Mouse (Mus musculus) liver, adult (tissue): ENCODE measurements around the gene Stx8.

Experiments used
- GATA4 ChIP-seq: IDR thresholded peaks from 2 replicates; pipeline ENCODE4 v1.6.1; 2014; ENCODE audit warnings: mild to moderate bottlenecking, low read length; ENCODE audit not compliant: insufficient replicate concordance

Stx8 gene

DNA sequence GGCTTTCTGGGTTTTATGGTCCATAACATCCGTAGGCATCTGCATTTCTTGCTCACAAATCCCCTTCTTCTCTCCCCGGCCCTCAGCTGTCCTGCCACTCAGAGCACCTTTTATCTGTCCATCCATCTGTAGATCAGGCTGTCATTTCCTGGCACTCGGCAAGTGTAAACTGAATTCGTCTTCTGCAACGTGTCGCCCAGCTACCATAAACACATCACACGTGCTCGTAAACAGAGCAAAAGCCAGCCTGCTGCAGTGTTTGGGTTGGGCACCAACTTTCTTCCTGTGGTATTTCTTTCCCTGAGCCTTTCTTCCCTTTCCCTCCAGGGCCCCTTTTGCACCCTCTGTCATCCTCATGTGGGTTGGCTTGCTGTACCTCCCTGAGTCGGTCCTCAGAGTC lies 169.4 kb downstream of the Stx8 start:
- TF ChIP-seq GATA4, result no peak

DNA sequence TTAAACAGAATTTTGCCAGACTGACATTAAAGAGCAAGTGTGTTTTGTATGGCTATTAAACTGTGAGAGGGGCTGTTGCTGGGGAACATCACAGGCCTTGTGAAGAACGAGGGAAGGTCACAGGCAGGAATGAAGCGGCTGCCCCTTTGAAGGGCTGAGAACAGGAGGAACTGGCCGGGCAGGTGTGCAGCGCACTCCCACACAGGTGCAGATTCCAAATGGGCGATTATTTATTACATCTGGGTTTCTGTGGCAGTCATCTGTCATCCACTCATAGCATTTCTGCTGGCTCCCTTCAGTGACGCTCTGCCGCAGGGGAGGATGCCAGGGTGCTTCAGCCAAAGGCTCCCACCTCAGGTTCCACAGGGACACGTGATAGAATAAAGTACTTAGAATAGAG lies 170.7 kb downstream of the Stx8 start:
- no peak for TF ChIP-seq GATA4

DNA sequence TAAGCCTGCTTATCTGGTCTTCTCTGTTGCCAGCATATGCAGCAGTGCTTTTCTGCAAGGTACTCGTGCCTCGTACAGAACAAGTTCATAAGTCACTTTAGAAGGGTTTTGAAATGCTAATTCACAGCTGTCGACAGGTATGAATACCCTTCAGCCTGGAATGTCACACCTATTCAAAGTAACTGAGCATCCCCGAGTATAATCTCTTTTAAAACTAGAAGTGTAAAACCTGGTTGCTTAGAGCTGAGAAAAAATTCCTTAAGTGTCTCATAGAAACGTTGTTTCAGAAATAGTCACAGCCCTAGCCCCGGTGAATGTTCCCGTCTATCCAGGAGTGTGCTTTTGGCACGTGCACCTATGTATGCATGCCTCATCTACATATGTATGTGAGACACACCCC lies 176.3 kb downstream of the Stx8 start:
- TF ChIP-seq GATA4, result no peak

DNA sequence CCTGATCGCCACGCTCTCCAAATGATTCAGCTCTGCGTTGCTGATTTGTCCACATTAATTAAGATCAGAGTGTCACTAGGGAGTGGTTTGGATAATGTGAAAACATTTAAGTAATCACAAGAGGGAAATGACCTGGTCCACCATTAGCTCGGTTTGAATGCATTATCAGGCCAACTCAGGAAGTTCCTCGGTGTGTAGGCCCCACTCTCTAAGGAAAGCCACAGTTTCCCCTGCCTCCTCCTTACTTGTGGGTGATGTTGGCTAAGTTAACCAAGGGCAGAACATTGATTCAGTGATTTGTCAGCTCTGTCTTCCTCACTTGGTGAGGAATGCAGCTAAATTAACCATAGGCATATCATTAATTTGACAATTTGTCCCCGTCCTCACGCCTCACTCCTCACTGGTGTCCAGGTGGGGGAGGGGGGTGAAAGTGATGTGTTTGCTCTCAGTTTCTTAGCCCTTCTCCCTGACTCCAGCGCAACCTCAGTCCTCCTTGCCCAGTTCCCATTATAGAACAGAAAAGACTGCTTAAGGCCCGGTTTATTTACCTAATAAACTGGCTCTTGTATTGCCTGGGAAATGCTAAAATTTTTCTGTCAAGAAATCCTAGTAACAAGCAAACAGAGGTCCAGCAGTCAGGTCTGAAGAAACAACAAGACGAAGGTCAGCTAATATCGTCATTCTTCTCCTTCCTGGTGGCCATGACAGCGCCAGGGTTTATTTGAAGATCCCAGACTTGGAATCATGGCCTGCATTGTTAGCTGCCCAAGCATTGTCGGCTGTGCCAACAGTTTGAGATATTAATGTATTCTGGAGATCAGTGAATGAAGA lies 178.5 kb downstream of the Stx8 start:
- no peak for TF ChIP-seq GATA4

DNA sequence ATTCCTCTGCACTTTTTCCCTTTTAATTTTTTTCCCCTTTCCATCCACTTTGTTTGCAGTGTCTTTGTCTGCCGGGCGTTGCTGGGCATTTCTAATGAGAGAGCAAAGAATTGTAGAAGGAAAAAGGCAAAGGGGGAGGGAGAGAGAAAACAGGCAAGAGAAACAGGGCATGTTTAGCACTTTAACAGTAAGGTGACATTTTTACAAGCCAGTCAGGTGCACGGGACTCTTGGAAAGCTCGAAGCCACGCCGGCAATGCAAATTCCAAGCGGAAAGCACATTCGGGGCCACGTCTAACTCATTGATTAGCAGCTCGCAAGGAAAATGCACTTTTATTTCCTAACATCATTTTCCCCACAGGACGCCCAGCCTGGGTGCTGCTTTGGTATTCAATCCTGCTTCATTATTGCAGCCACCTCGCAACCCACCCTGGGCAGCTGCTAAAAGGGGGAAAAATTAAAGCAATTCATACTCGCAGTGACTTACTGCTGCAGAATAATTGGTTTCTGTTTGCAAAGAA lies 179.1 kb downstream of the Stx8 start:
- TF ChIP-seq GATA4, result no peak

DNA sequence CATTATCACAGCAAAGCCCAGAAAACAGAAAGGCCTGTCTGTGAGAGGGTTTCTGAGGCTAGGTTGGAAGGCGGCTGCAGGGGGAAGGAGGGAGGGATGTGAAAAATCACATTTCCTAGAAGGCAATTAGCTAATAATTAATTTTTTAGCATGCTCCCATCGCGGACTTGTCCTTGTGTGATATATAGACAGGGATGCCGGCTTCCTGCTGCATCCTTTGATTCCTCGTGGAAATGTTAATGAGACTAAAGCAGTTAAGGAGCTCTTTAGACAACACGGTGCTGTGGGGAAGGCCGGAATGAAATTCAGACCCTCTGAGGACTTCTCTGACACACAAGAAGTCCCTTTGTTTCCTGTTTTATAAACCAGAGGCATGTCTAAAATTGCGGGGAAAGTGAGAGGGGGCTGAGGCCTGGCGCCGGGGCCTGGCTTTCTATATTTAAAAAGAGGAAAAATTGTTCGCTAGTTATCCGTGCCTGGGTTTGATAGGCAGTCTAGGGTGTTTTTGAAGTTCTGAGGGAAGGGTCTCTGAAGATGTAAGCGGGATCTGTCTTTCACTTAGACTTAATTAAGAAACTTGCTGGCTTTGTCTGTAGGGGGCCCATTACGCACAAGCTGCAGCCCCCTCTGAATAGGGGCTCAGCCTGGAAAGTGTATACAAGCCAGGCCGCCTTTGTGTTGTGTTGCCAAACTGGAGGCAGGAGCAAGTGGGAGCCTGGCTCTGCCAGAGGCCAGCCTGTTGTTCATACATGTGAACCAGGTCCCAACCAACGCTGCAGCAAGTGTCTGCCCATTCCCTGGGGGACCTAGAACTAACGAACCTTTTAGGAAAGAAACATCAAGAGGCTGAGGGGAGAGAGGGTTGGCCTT lies 179.8 kb downstream of the Stx8 start:
- TF ChIP-seq GATA4, result no peak

DNA sequence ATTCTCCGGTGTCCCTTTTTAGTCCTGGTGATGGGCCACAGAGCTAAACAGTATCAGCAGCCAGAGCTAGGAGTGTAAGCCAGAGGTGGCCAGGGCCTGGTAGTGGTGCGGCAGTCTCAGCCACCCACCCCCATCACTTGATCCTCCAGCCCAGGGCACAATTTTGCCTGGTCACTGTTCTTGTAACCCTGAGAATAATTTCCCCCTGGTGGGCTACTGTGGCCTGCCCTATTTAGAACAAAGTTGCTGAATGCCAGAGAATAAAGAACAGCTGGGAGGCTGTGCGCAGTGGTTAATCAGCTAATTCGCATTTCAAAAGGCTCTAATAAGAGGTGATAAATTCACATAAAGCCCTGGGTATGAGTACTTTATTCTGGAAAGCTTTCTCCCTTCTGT lies 180.5 kb downstream of the Stx8 start:
- TF ChIP-seq GATA4, result no peak

DNA sequence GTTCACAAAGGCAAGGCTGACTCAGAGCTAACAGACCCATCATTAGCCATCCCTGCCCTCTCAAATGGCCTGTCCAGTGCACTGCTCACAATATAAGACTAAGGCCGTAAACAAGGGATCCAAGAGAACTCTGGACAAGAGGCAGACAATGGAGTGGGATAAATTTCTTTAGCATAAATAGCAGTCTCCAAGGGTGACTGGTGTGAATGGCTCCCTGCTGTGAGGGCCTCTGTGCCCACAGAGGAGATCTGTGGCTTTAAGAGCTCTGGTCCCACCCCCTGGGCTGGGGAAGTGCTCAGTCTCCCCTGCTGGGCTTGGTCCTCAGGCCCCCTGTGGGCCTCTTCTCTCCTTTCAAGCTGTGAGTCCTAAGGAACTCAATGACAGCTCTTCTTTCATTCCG lies 184.9 kb downstream of the Stx8 start:
- TF ChIP-seq GATA4, result no peak

DNA sequence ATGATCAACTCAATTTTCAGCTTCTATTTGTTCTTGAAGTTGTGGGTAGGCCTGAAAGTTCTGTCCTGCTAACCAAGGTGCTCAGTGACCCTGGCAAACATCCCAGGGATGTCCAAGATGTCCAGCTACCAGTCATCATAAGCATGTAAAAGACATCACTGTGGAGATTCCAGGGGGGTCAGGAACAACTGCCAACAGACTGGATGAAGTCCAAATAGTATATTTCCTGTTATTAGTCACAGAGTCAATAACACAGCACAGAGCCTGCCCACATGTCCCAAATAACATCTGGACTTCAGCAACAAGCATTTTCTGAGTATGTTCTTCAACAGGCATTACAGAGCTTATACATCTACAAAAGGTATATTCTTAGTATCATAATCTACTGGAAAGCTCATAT lies 189.8 kb downstream of the Stx8 start:
- no peak for TF ChIP-seq GATA4

DNA sequence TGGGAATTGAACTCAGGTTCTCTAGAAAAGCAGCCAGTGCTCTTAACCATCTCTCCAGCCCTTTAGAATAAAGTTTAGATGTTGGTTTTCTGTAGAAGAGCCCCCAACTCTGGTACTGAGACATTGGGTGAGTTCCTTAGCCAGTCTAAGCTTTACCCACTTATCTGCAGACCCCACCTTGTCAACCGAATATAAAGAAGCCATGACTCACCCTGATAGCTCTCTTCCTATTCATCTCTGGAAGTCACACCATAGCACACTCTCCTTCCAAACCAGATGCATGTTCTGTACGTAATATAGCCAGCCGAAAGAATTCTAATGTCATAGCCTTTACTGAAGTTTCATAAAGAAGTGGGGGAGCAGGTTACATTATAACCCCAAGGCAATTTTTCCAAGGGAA lies 192.2 kb downstream of the Stx8 start:
- no peak for TF ChIP-seq GATA4

DNA sequence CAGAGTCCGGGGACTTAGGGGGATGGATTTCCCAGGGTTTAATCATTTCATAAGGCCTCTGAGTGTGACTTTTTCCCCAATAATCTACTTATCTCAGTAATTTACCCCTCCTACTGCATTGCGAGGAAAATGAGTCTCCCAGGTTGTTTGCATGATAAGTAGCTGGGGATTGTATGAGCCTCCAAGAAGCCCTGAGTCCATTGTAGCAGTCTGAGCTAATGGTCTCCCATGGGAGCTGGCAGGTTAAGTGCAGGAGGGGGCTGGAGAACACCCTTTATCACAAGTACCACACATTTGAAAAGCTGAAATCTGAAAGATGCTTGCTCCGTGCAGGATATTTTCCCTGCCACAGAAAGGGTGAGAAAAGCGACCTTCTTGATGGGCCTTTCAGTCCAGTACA lies 193.9 kb downstream of the Stx8 start:
- no peak for TF ChIP-seq GATA4

DNA sequence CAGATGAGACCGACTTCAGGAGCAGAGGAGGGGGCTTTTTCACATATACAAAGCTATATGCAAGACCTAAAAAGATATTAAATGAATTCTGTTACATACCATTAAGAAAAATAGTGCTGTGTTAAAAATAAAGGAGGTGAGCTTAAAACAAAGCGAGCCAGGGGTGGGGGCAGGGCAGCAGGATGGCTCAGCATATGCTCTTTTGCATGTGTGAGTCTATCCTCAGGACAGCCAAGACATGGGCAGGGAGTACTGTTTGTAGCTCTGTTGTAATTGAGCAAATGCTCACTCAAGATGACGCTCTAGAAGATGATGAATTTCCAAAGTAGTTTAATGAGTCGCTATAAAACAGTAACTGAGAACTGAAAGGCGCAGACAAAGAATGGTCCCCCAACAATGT lies 198.4 kb downstream of the Stx8 start:
- TF ChIP-seq GATA4, result no peak

DNA sequence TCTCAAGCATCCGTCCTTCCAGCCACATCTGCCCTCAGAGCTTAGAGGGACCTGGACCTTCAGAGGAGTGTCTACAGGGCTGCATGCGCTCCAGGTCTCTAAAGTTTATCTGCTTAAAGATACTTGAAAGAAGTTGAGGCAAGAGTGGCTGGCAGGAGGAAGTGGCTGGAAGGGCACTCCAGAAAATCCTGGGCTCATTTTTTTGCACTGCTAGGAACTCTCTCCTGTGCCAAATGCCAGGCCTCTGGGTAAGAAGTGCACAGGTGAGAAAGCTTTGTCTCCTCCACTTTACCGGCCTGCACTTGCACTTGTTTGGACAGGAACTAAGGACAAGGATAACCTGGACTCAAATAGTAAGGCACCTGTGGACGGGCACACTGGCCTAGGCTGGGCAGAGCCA lies 202.4 kb downstream of the Stx8 start:
- no peak for TF ChIP-seq GATA4

DNA sequence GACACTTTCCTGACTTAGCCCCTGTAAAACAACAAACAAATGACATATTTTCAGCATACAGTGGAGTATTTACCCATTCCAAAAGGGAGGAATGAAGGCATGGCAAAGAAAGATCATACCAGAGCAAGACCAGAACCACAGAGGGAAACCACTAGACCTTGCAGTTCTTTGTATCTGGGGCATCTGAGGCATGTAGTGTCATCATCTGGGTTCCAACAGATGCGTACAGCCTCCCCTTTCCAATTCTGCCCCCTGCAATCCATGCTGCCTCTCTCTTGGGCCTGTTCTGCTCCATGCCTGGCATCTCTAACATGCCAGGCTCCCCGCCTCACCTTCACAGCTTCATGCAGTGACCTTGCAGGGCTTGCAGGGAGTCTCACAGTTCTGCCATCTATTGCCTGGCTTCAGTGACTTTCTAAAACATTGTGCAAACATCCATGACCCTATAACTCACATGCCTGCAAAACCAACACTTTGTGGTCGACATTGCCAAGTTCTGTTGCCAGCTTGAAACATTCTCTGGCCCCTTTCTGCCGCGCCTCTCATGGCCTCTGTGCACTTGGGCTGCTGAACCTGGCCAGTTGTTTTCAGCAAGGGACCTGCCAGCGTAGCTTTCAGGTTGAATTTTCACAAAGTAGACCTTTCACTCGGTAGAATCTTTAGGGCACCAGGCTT lies 206.1 kb downstream of the Stx8 start:
- TF ChIP-seq GATA4, result no peak

DNA sequence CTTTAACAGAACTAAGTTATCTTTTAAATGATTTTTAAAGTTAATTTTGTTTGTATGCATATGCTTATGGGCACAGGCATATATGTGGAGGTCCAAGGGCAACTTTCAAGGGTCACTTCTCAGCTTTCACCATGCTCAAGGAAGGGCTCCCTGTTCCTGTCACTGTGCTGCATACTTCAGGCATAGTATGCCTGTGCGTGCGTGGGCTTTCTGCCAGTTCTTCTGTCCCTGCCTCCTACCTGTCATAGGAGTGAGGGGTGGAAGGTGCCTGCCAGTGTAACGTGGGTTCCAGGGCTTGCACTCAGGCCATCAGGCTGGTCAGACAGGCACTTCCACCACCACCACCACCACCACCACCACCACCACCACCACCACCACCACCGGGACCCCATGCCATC lies 206.7 kb downstream of the Stx8 start:
- no peak for TF ChIP-seq GATA4

DNA sequence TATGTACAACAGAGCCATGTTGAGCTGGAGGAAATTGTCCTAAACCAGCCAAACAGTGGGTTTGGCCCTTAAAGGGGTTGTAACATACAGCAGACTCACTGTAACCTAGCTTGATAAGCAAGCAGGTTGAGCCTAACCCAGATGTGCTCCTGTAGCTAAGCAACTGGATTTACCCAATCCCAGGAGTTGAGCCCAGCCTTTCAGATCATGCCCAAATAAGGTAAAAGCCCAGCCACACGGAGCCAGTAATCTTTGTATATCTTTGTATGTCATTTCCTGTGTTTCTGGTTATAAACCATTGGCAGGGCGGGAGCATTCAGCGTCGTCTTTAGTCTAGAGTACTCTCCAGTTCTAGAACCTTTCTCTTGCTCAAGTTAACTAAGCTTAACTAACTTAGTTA lies 210.6 kb downstream of the Stx8 start:
- no peak for TF ChIP-seq GATA4

DNA sequence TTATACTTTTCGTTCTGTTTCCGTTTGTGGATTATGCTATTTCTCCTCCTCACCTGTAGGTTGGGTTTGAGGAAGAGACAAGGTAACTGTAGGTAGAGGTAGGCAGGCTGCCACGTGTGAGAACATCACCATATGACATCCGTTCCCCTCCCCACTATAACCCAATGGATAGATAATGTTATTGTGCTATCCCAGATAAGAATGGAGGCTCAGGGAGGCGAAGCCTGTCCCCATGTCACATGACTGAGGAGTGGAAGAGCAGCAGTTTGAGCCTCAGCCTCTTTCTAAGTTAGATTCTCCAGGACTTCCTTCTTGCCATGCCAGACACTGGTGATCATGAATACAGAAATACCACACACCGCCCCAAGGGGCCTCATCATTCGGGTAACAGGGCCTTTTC lies 211.4 kb downstream of the Stx8 start:
- TF ChIP-seq GATA4, result no peak
